Mouse (Mus musculus) telencephalon, adult 2 months (tissue): ENCODE measurements around the gene Clmn.

Source experiments
- DNase-seq: peaks from one replicate; pipeline ENCODE4 v3.0.0-alpha.2; 2011; ENCODE audit warnings: low read depth, low spot score

The Clmn gene

GRCm38 (mm10) chr12:104864439-104865165, at the start of gene Clmn:
TSS of gene Clmn (minus strand) at chr12:104865076.
- DNase-seq = no peak

GRCm38 (mm10) chr12:104912990-104913389, 48.1 kb upstream of the Clmn start:
- DNase-seq = no peak

- DNase-seq = no peak
These were observed 47.5 kb upstream of the Clmn start for GRCm38 (mm10) chr12:104912281-104912933.

GRCm38 (mm10) chr12:104909750-104910149, 44.9 kb upstream of the Clmn start:
- DNase-seq = no peak

GRCm38 (mm10) chr12:104908986-104909385, 44.1 kb upstream of the Clmn start:
- no peak for DNase-seq

- no peak for DNase-seq
These were observed 43.3 kb upstream of the Clmn start for GRCm38 (mm10) chr12:104908024-104908781.

- DNase-seq = no peak
These were observed 42.3 kb upstream of the Clmn start for GRCm38 (mm10) chr12:104907133-104907532.

- no peak for DNase-seq
These were observed 39.3 kb upstream of the Clmn start for GRCm38 (mm10) chr12:104904138-104904537.

- DNase-seq = no peak
These were observed 37.6 kb upstream of the Clmn start for GRCm38 (mm10) chr12:104902392-104903053.

- DNase-seq = no peak
These were observed 36.4 kb upstream of the Clmn start for GRCm38 (mm10) chr12:104901320-104901719.

- DNase-seq = no peak
These were observed 35.0 kb upstream of the Clmn start for GRCm38 (mm10) chr12:104899835-104900234.

GRCm38 (mm10) chr12:104899161-104899560, 34.3 kb upstream of the Clmn start:
- no peak for DNase-seq

- DNase-seq = no peak
These were observed 33.8 kb upstream of the Clmn start for GRCm38 (mm10) chr12:104898718-104899117.

- DNase-seq = no peak
These were observed 32.3 kb upstream of the Clmn start for GRCm38 (mm10) chr12:104897051-104897618.

- no peak for DNase-seq
These were observed 31.8 kb upstream of the Clmn start for GRCm38 (mm10) chr12:104896640-104897039.

- DNase-seq = no peak
These were observed 27.4 kb upstream of the Clmn start for GRCm38 (mm10) chr12:104892245-104892644.

GRCm38 (mm10) chr12:104890066-104890465, 25.2 kb upstream of the Clmn start:
- no peak for DNase-seq

GRCm38 (mm10) chr12:104886104-104886503, 21.2 kb upstream of the Clmn start:
- no peak for DNase-seq

- DNase-seq = no peak
These were observed 17.7 kb upstream of the Clmn start for GRCm38 (mm10) chr12:104882533-104882932.

GRCm38 (mm10) chr12:104882061-104882460, 17.2 kb upstream of the Clmn start:
- no peak for DNase-seq

- no peak for DNase-seq
These were observed 16.7 kb upstream of the Clmn start for GRCm38 (mm10) chr12:104881518-104882060.
